Mouse (Mus musculus): ENCODE results near the gene Col6a6. TPM values are rescaled to one million over a fixed set of nuclear protein-coding genes. Genes with fewer than 3 reads are reported as not detected.
"Not testable (repeated sequence)": the region's sequence is repeated elsewhere in the genome, so short reads cannot be mapped to it uniquely, and the experiment has no call there.

Gene Col6a6
- polyA plus RNA-seq, 1 experiment from 2014 or later = not detected

- ATAC-seq = 0 out of 2 replicates have a peak, but pooled peaks have one; percentile 37
- H3K27me3 ChIP-seq (replicated peaks; ENCODE audit: control insufficient read depth, insufficient read depth, low read length) = no peaks in the 10 kb centered on the region
- H3K4me3 ChIP-seq (ENCODE audit: low read depth, low read length) = no peak overlapping the region
- WGBS = 82% methylated on average over 6 of the region's 6 CpGs
- no peak overlapping the region for H3K9ac ChIP-seq (ENCODE audit: low read length)
- no peaks in the 10 kb centered on the region for H3K9me3 ChIP-seq (replicated peaks; ENCODE audit: control insufficient read depth, low read length)
- no peaks in the 10 kb centered on the region for H3K4me1 ChIP-seq (ENCODE audit: control insufficient read depth, insufficient read depth, low read length)
- H3K36me3 ChIP-seq (ENCODE audit: control insufficient read depth, insufficient read depth, low read length) = peaks cover 69% of the 10 kb centered on the region
- DNase-seq (ENCODE audit: low spot score) = peak; percentile 19
- H3K4me2 ChIP-seq (ENCODE audit: low read length) = no peak overlapping the region
- peak overlapping the region; percentile 50; the same call in 1 of the 2 replicates for H3K27ac ChIP-seq (ENCODE audit: low read depth, low read length)
Observed at GRCm38 (mm10) chr9:105659877-105660276, 168.1 kb downstream of the Col6a6 start.

- Histone ChIP-seq H3K4me1 (ENCODE audit: control insufficient read depth, insufficient read depth, low read length) (no peaks in the 10 kb centered on the region), H3K9me3 (replicated peaks; ENCODE audit: control insufficient read depth, low read length) (no peaks in the 10 kb centered on the region), H3K36me3 (ENCODE audit: control insufficient read depth, insufficient read depth, low read length) (peaks cover 66% of the 10 kb centered on the region), H3K4me3 (ENCODE audit: low read depth, low read length) (no peak overlapping the region), H3K27me3 (replicated peaks; ENCODE audit: control insufficient read depth, insufficient read depth, low read length) (no peaks in the 10 kb centered on the region), H3K9ac (ENCODE audit: low read length) (no peak overlapping the region), H3K27ac (ENCODE audit: low read depth, low read length) (no peak overlapping the region), H3K4me2 (ENCODE audit: low read length) (no peak overlapping the region)
- DNase-seq (ENCODE audit: low spot score) (no peak), ATAC-seq (no peak)
- 94% methylated on average over 12 of the region's 12 CpGs for WGBS
Observed at GRCm38 (mm10) chr9:105658216-105658615, 169.7 kb downstream of the Col6a6 start.

- WGBS = 81% methylated on average over 2 of the region's 2 CpGs
- H3K36me3 ChIP-seq (ENCODE audit: control insufficient read depth, insufficient read depth, low read length) = peaks cover 61% of the 10 kb centered on the region
Observed at GRCm38 (mm10) chr9:105656189-105656588, 171.8 kb downstream of the Col6a6 start.

GRCm38 (mm10) chr9:105642460-105643371, 185.2 kb downstream of the Col6a6 start, which contains the start of gene Pik3r4:
Pik3r4 (plus strand) TSS chr9:105642978.
- Histone ChIP-seq H3K36me3 (ENCODE audit: control insufficient read depth, insufficient read depth, low read length) (0 out of 2 replicates have a peak, but pooled peaks cover 17% of the 10 kb centered on the region), H3K9me3 (replicated peaks; ENCODE audit: control insufficient read depth, low read length) (no peaks in the 10 kb centered on the region), H3K4me1 (ENCODE audit: control insufficient read depth, insufficient read depth, low read length) (0 out of 2 replicates have a peak, but pooled peaks cover 2% of the 10 kb centered on the region), H3K4me3 (ENCODE audit: low read depth, low read length) (peak within 1 kb of the TSS; percentile 79), H3K9ac (ENCODE audit: low read length) (peak within 1 kb of the TSS; percentile 85), H3K27ac (ENCODE audit: low read depth, low read length) (peak within 1 kb of the TSS; percentile 55; the same call in 1 of the 2 replicates), H3K4me2 (ENCODE audit: low read length) (peak within 1 kb of the TSS; percentile 88), H3K27me3 (replicated peaks; ENCODE audit: control insufficient read depth, insufficient read depth, low read length) (no peaks in the 10 kb centered on the region)
- WGBS = 6% methylated on average over 37 of the region's 37 CpGs
- DNase-seq (ENCODE audit: low spot score) (peak; percentile 97), ATAC-seq (peak; percentile 96)

More at GRCm38 (mm10) chr9:105656189-105656588, 171.8 kb downstream of the Col6a6 start:
- Histone ChIP-seq H3K4me2 (ENCODE audit: low read length) (no peak overlapping the region), H3K9ac (ENCODE audit: low read length) (no peak overlapping the region), H3K27ac (ENCODE audit: low read depth, low read length) (no peak overlapping the region), H3K27me3 (replicated peaks; ENCODE audit: control insufficient read depth, insufficient read depth, low read length) (no peaks in the 10 kb centered on the region), H3K9me3 (replicated peaks; ENCODE audit: control insufficient read depth, low read length) (no peaks in the 10 kb centered on the region), H3K4me1 (ENCODE audit: control insufficient read depth, insufficient read depth, low read length) (no peaks in the 10 kb centered on the region), H3K4me3 (ENCODE audit: low read depth, low read length) (no peak overlapping the region)
- ATAC-seq (no peak), DNase-seq (ENCODE audit: low spot score) (no peak)

- H3K27ac ChIP-seq (ENCODE audit: low read depth, low read length); H3K4me1 ChIP-seq (ENCODE audit: control insufficient read depth, insufficient read depth, low read length); H3K9me3 ChIP-seq (replicated peaks; ENCODE audit: control insufficient read depth, low read length); ATAC-seq; H3K4me3 ChIP-seq (ENCODE audit: low read depth, low read length); DNase-seq (ENCODE audit: low spot score); H3K4me2 ChIP-seq (ENCODE audit: low read length); H3K27me3 ChIP-seq (replicated peaks; ENCODE audit: control insufficient read depth, insufficient read depth, low read length); H3K9ac ChIP-seq (ENCODE audit: low read length): not testable (repeated sequence)
- H3K36me3 ChIP-seq (ENCODE audit: control insufficient read depth, insufficient read depth, low read length) = 0 out of 2 replicates have a peak, but pooled peaks cover 12% of the 10 kb centered on the region
- 74% methylated on average over 6 of the region's 6 CpGs for WGBS
Observed at GRCm38 (mm10) chr9:105641377-105641776, 186.6 kb downstream of the Col6a6 start.

Other genes starting within 250 kb of the Col6a6 start
- gene Pik3r4, start 185.2 kb downstream of the Col6a6 start, polyA plus RNA-seq (2014; fragmentation: Nextera tagmentation; extraction: Ambion mirVana) = 18.2 and 19.0 TPM in 2 replicates
- gene Col6a5, start 132.5 kb upstream of the Col6a6 start, polyA plus RNA-seq (2014; fragmentation: Nextera tagmentation; extraction: Ambion mirVana) = 0.10 and 0.15 TPM in 2 replicates

All from forebrain, embryonic 14.5 days (tissue).